In the genomic region with DNA sequence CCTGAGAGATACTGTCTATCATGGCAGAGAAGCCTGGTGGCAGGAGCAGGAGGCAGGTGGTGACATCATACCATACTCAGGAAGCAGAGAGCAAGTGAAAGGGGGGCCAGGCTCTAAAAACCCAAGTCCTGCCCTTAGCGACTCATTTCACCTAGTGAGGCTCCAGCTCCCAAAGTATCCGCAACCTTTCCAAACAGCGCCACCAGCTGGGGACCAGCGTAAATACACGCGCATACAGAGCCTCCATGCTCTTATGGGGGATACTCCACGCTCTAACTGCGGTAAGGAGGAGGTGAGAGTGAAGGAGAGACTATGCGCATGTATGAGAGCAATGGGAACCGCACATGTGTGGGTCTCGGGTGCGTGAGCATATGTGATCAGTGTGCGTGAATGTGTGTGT, we compare ENCODE assay signal across 10 mouse cellular contexts. TPM values are rescaled to one million over a fixed set of nuclear protein-coding genes. Genes with fewer than 3 reads are reported as not detected.
DNase-seq lines count a peak whose midpoint lies in the region; ATAC-seq and TF ChIP-seq lines count a peak whose summit lies in the region.
"Had no signal": no experiment of that assay in that cellular context is flagged by ENCODE, and none has a peak within 500 bp of the region (broad histone marks: within the 10 kb centered on the region; RNA-seq: fewer than 3 reads in every experiment).

No protein-coding gene starts in this region.

- no peaks in the 10 kb centered on the region; the same call in 1 of the 2 replicates for H3K27me3 ChIP-seq in hindbrain, embryonic 16.5 days (replicated peaks; ENCODE audit: control insufficient read depth, insufficient read depth, low read length)
- peaks cover 17% of the 10 kb centered on the region for H3K27me3 ChIP-seq in megakaryocyte, embryonic 14.5 days (replicated peaks)

- no peak overlapping the region for H3K9ac ChIP-seq in hindbrain, embryonic 16.5 days (ENCODE audit: low read depth, low read length)

- WGBS in hindbrain, embryonic 16.5 days = 28% methylated on average over 13 of the region's 13 CpGs

- TF ChIP-seq CTCF in left cerebral cortex, adult 2 months (IDR thresholded peaks at IDR 0.05) = peak; percentile 52

- H3K4me2 ChIP-seq in hindbrain, embryonic 16.5 days (ENCODE audit: low read length) = no peak overlapping the region

- no peaks in the 10 kb centered on the region for H3K9me3 ChIP-seq in hindbrain, embryonic 16.5 days (ENCODE audit: control insufficient read depth, low read length)
- no peaks in the 10 kb centered on the region for H3K9me3 ChIP-seq in megakaryocyte, embryonic 14.5 days

- peak; percentile 43; the same call in 1 of the 2 replicates for ATAC-seq in hindbrain, embryonic 16.5 days

- no peak overlapping the region for H3K27ac ChIP-seq in left cerebral cortex, adult 2 months
- no peak overlapping the region for H3K27ac ChIP-seq in hindbrain, embryonic 16.5 days (ENCODE audit: low read depth, low read length)
- H3K27ac ChIP-seq: macrophage had no signal

- no peaks in the 10 kb centered on the region for H3K4me1 ChIP-seq in hindbrain, embryonic 16.5 days (ENCODE audit: control insufficient read depth, insufficient read depth, low read depth, low read length)
- no peaks in the 10 kb centered on the region for H3K4me1 ChIP-seq in megakaryocyte, embryonic 14.5 days

- H3K4me3 ChIP-seq in left cerebral cortex, adult 2 months = no peak overlapping the region
- no peak overlapping the region for H3K4me3 ChIP-seq in hindbrain, embryonic 16.5 days (ENCODE audit: low read length)
- H3K4me3 ChIP-seq in megakaryocyte, embryonic 14.5 days (replicated peaks) = peak overlapping the region; percentile 38

- intact Hi-C loops in left cerebral cortex, adult 2 months (cut with DNase I) = loop anchor here (5.0 kb wide), 1 partner anchor 416 kb away; no protein-coding TSS in a partner anchor

- H3K36me3 ChIP-seq in hindbrain, embryonic 16.5 days (ENCODE audit: control insufficient read depth, insufficient read depth, low read length) = no peaks in the 10 kb centered on the region
- H3K36me3 ChIP-seq in megakaryocyte, embryonic 14.5 days (replicated peaks; ENCODE audit: low read length) = no peaks in the 10 kb centered on the region
- H3K36me3 ChIP-seq: G1E had no signal

- DNase-seq in cerebellum, postnatal 25 days = peak; percentile 58 to 74
- no peak for DNase-seq in cerebellum, adult 11 months
- DNase-seq in left cerebral cortex, adult 2 months (ENCODE audit: extremely low spot score in 1 of 2, low spot score in 2 of 2) = peak; percentile 21 to 45
- no peak for DNase-seq in left cerebral cortex, adult 8-10 months (ENCODE audit: low spot score in 2 of 2)
- peak; percentile 58 for DNase-seq in adrenal gland, postnatal 25 days
- peak; percentile 73 for DNase-seq in thymus, postnatal 4 days

RNA-seq across cellular contexts. Expression of gene Rxrg, which starts 39.9 kb away (rescaled TPM):
- 10 to 100 TPM in 1 of 2 experiments, 1 to 10 TPM in 1; 6.7 to 13.0 TPM for total RNA-seq in left cerebral cortex, adult 2 months (2021)
- total RNA-seq in left cerebral cortex, adult 8-10 months (2022) = 10 to 100 TPM; 22.6 to 28.4 (median 24.6) TPM
- 2.8 and 3.8 TPM in 2 replicates for total RNA-seq in adrenal gland, postnatal 25 days (2021)
- polyA plus RNA-seq in hindbrain, embryonic 16.5 days (2015; fragmentation: Nextera tagmentation; extraction: Ambion mirVana) = 19.7 and 21.4 TPM in 2 replicates
- polyA plus RNA-seq in megakaryocyte, embryonic 14.5 days (2012; ENCODE audit: insufficient read depth, low replicate concordance) = not detected in 2 replicates
- polyA plus RNA-seq: G1E, macrophage had no signal

RNA-seq across cellular contexts. Expression of gene Lmx1a, which starts 51.0 kb away (rescaled TPM):
- total RNA-seq in left cerebral cortex, adult 2 months (2021) = not detected
- not detected for total RNA-seq in left cerebral cortex, adult 8-10 months (2022)
- total RNA-seq in adrenal gland, postnatal 25 days (2021) = not detected in 2 replicates
- 7.0 and 7.1 TPM in 2 replicates for polyA plus RNA-seq in hindbrain, embryonic 16.5 days (2015; fragmentation: Nextera tagmentation; extraction: Ambion mirVana)
- not detected in 2 replicates for polyA plus RNA-seq in megakaryocyte, embryonic 14.5 days (2012; ENCODE audit: insufficient read depth, low replicate concordance)
- polyA plus RNA-seq: G1E, macrophage had no signal

Comparison
In these comparisons a context has a peak if more than half of its experiments do, and no peak if none do; other contexts are left out.
1. DNase-seq: peak in cerebellum, postnatal 25 days (2 of 2), left cerebral cortex, adult 2 months (2 of 2), adrenal gland, postnatal 25 days (single experiment) and thymus, postnatal 4 days (single experiment); none in cerebellum, adult 11 months (single experiment) and left cerebral cortex, adult 8-10 months (0 of 2).